Mouse (Mus musculus) spleen, adult 18-20 months (tissue): ENCODE measurements around the gene AW822073.
"Not testable (repeated sequence)": the region's sequence is repeated elsewhere in the genome, so short reads cannot be mapped to it uniquely, and the experiment has no call there.

Experiments
- DNase-seq, 2 experiments: peaks; one replicate each; pipeline ENCODE4 v3.0.0; 2022; ENCODE audit warnings: mixed read lengths in 2 of 2

The AW822073 gene

GRCm38 (mm10) chr10:58224827-58225785, at the start of gene AW822073:
TSS of gene AW822073 (minus strand) at chr10:58224930.
- peak; percentile 38 to 54 for DNase-seq

GRCm38 (mm10) chr10:58258466-58258865, 33.7 kb upstream of the AW822073 start:
- DNase-seq, result no peak

- DNase-seq, result no peak
These were observed 31.2 kb upstream of the AW822073 start for GRCm38 (mm10) chr10:58255954-58256353.

- peak; percentile 84 to 86 for DNase-seq
These were observed 30.6 kb upstream of the AW822073 start, which contains the start of gene Gcc2 for GRCm38 (mm10) chr10:58255213-58255892. TSS of gene Gcc2 (plus strand) at chr10:58255497.

GRCm38 (mm10) chr10:58254635-58255175, 30.0 kb upstream of the AW822073 start:
- DNase-seq, result no peak

GRCm38 (mm10) chr10:58249535-58249934, 24.8 kb upstream of the AW822073 start:
- DNase-seq, result no peak

GRCm38 (mm10) chr10:58238984-58239740, 14.4 kb upstream of the AW822073 start:
- peak; percentile 41 to 56 for DNase-seq

GRCm38 (mm10) chr10:58236613-58237012, 11.9 kb upstream of the AW822073 start, which contains the start of gene Gm4981:
TSS of gene Gm4981 (minus strand) at chr10:58236701.
- DNase-seq, result no peak

- DNase-seq, result not testable (repeated sequence)
These were observed 10.3 kb upstream of the AW822073 start for GRCm38 (mm10) chr10:58234985-58235384.

- DNase-seq, result not testable (repeated sequence)
These were observed 9.0 kb upstream of the AW822073 start for GRCm38 (mm10) chr10:58233740-58234121.

GRCm38 (mm10) chr10:58233054-58233739, 8.5 kb upstream of the AW822073 start:
- not testable (repeated sequence) for DNase-seq

GRCm38 (mm10) chr10:58232641-58232969, 7.9 kb upstream of the AW822073 start, which contains the start of gene Duxf3:
TSS of gene Duxf3 (minus strand) at chr10:58232675.
- peak in 1 of 2 experiments; percentile 38 for DNase-seq

- peak; percentile 62 to 78 for DNase-seq
These were observed 7.3 kb upstream of the AW822073 start for GRCm38 (mm10) chr10:58231779-58232640.

- peak; percentile 35 to 43 for DNase-seq
These were observed 6.4 kb upstream of the AW822073 start for GRCm38 (mm10) chr10:58231088-58231487.

- DNase-seq, result not testable (repeated sequence)
These were observed 5.3 kb upstream of the AW822073 start for GRCm38 (mm10) chr10:58230021-58230420.

GRCm38 (mm10) chr10:58227798-58228197, 3.1 kb upstream of the AW822073 start:
- DNase-seq, result peak in 1 of 2 experiments; percentile 49

- DNase-seq, result not testable (repeated sequence)
These were observed 1.6 kb upstream of the AW822073 start for GRCm38 (mm10) chr10:58226357-58226756.

GRCm38 (mm10) chr10:58223972-58224805, 541 bp downstream of the AW822073 start:
- peak; percentile 54 to 72 for DNase-seq

- DNase-seq, result not testable (repeated sequence)
These were observed 1.6 kb downstream of the AW822073 start for GRCm38 (mm10) chr10:58223161-58223560.

GRCm38 (mm10) chr10:58221571-58221970, 3.2 kb downstream of the AW822073 start:
- not testable (repeated sequence) for DNase-seq
